Mouse (Mus musculus) lung, postnatal 4 days (tissue): ENCODE data around the gene Peak1.
A peak's percentile ranks its signal among the peaks of the same experiment; 100 is the strongest.

Source experiments
- DNase-seq, 2 experiments: peaks; one replicate each; pipeline ENCODE4 v3.0.0; 2021

Gene Peak1

GRCm38 (mm10) chr9:56243885-56244284 lies 174.0 kb downstream of the Peak1 start:
- no peak for DNase-seq

- no peak for DNase-seq
These were observed 175.2 kb downstream of the Peak1 start for GRCm38 (mm10) chr9:56242686-56243085.

GRCm38 (mm10) chr9:56241076-56241475 lies 176.8 kb downstream of the Peak1 start:
- DNase-seq = no peak

GRCm38 (mm10) chr9:56235871-56236298 lies 182.0 kb downstream of the Peak1 start:
- no peak for DNase-seq

GRCm38 (mm10) chr9:56235281-56235680 lies 182.6 kb downstream of the Peak1 start:
- no peak for DNase-seq

GRCm38 (mm10) chr9:56234561-56234960 lies 183.3 kb downstream of the Peak1 start:
- DNase-seq = no peak

GRCm38 (mm10) chr9:56233316-56233715 lies 184.6 kb downstream of the Peak1 start:
- DNase-seq = no peak

- no peak for DNase-seq
These were observed 187.0 kb downstream of the Peak1 start for GRCm38 (mm10) chr9:56230906-56231305.

- no peak for DNase-seq
These were observed 190.2 kb downstream of the Peak1 start for GRCm38 (mm10) chr9:56227626-56228025.

- peak; percentile 74 to 79 for DNase-seq
These were observed 194.3 kb downstream of the Peak1 start for GRCm38 (mm10) chr9:56223429-56224051.

GRCm38 (mm10) chr9:56218860-56219259 lies 199.0 kb downstream of the Peak1 start:
- DNase-seq = no peak

- DNase-seq = no peak
These were observed 199.8 kb downstream of the Peak1 start for GRCm38 (mm10) chr9:56218043-56218442.

GRCm38 (mm10) chr9:56217386-56217785 lies 200.5 kb downstream of the Peak1 start:
- no peak for DNase-seq

GRCm38 (mm10) chr9:56213451-56214291 lies 204.2 kb downstream of the Peak1 start:
- DNase-seq = peak in 1 of 2 experiments; percentile 53

GRCm38 (mm10) chr9:56208817-56209216 lies 209.1 kb downstream of the Peak1 start:
- no peak for DNase-seq

- no peak for DNase-seq
These were observed 210.4 kb downstream of the Peak1 start for GRCm38 (mm10) chr9:56207516-56207915.

GRCm38 (mm10) chr9:56207083-56207482 lies 210.8 kb downstream of the Peak1 start:
- DNase-seq = no peak

- DNase-seq = no peak
These were observed 212.5 kb downstream of the Peak1 start for GRCm38 (mm10) chr9:56205336-56205735.

- no peak for DNase-seq
These were observed 213.6 kb downstream of the Peak1 start for GRCm38 (mm10) chr9:56204316-56204715.

- DNase-seq = peak; percentile 79 to 88
These were observed 217.1 kb downstream of the Peak1 start for GRCm38 (mm10) chr9:56200645-56201314.

- no peak for DNase-seq
These were observed 217.7 kb downstream of the Peak1 start for GRCm38 (mm10) chr9:56200200-56200599.

- DNase-seq = no peak
These were observed 220.9 kb downstream of the Peak1 start for GRCm38 (mm10) chr9:56196921-56197320.

- DNase-seq = no peak
These were observed 222.7 kb downstream of the Peak1 start for GRCm38 (mm10) chr9:56195193-56195592.
